Mouse (Mus musculus): ENCODE data around the gene Gm8104.
"Not testable (repeated sequence)": the region's sequence is repeated elsewhere in the genome, so short reads cannot be mapped to it uniquely, and the experiment has no call there.

Gene Gm8104

GRCm38 (mm10) chr14:43100301-43100700 lies at the start of gene Gm8104:
Gene Gm8104, plus strand, starts transcription at chr14:43100601.
- DNase-seq (ENCODE audit: low read depth, low spot score): not testable (repeated sequence)

- DNase-seq (ENCODE audit: low read depth, low spot score): not testable (repeated sequence)
These were observed 42.3 kb upstream of the Gm8104 start for GRCm38 (mm10) chr14:43058063-43058462.

GRCm38 (mm10) chr14:43060179-43060578 lies 40.2 kb upstream of the Gm8104 start:
- DNase-seq (ENCODE audit: low read depth, low spot score): not testable (repeated sequence)

GRCm38 (mm10) chr14:43076543-43076942 lies 23.9 kb upstream of the Gm8104 start, which contains the start of gene Gm8094:
Gene Gm8094, minus strand, starts transcription at chr14:43076643.
- DNase-seq (ENCODE audit: low read depth, low spot score): not testable (repeated sequence)

- peak; percentile 68 for DNase-seq (ENCODE audit: low read depth, low spot score)
These were observed 15.3 kb upstream of the Gm8104 start for GRCm38 (mm10) chr14:43084936-43085730.

- DNase-seq (ENCODE audit: low read depth, low spot score): not testable (repeated sequence)
These were observed 11.1 kb upstream of the Gm8104 start for GRCm38 (mm10) chr14:43089103-43089919.

GRCm38 (mm10) chr14:43119673-43120072 lies 19.3 kb downstream of the Gm8104 start:
- not testable (repeated sequence) for DNase-seq (ENCODE audit: low read depth, low spot score)

GRCm38 (mm10) chr14:43126286-43126685 lies 25.9 kb downstream of the Gm8104 start:
- DNase-seq (ENCODE audit: low read depth, low spot score): not testable (repeated sequence)
